Mouse (Mus musculus) forebrain, postnatal 0 days (tissue): ENCODE results near the gene Ets2. TPM values are rescaled to one million over a fixed set of nuclear protein-coding genes. Genes with fewer than 3 reads are reported as not detected.
"Not testable (repeated sequence)": the region's sequence is repeated elsewhere in the genome, so short reads cannot be mapped to it uniquely, and the experiment has no call there.

Experiments
- ATAC-seq: fragments of 200-750 bp; cut with Nextera tagmentation; 2 replicates; pipeline ENCODE4 v1.8.0; 2017; ENCODE audit warnings: mild to moderate bottlenecking, moderate library complexity
- DNase-seq: peaks from one replicate; pipeline ENCODE4 v3.0.0-alpha.2; 2015
- H3K27ac ChIP-seq: fragments of 300-500 bp; sonication (generic); 2 replicates; pipeline ENCODE4 v1.5.1; 2014; ENCODE audit warnings: low read depth, mild to moderate bottlenecking, antibody characterized with exemption, low read length, moderate library complexity, mixed read lengths
- H3K27me3 ChIP-seq: fragments of 300-500 bp; sonication (generic); 2 replicates; pipeline ENCODE4 v1.6.1; 2014; ENCODE audit warnings: mild to moderate bottlenecking, low read length, mixed read lengths; ENCODE audit not compliant: insufficient read depth
- H3K36me3 ChIP-seq: fragments of 300-500 bp; sonication (generic); 2 replicates; pipeline ENCODE4 v1.6.1; 2014; ENCODE audit warnings: mild to moderate bottlenecking, moderate library complexity; ENCODE audit not compliant: insufficient read depth
- H3K4me1 ChIP-seq: fragments of 300-500 bp; sonication (generic); 2 replicates; pipeline ENCODE4 v1.6.1; 2014; ENCODE audit warnings: antibody characterized with exemption; ENCODE audit not compliant: insufficient read depth
- H3K4me2 ChIP-seq: fragments of 300-500 bp; sonication (generic); 2 replicates; pipeline ENCODE4 v1.6.1; 2014; ENCODE audit warnings: low read depth, mild to moderate bottlenecking, moderate library complexity
- H3K4me3 ChIP-seq: fragments of 300-500 bp; sonication (generic); 2 replicates; pipeline ENCODE4 v1.5.1; 2014; ENCODE audit warnings: low read depth, low read length, mixed read lengths
- H3K9ac ChIP-seq: fragments of 300-500 bp; sonication (generic); 2 replicates; pipeline ENCODE4 v1.6.1; 2014; ENCODE audit warnings: mild to moderate bottlenecking
- H3K9me3 ChIP-seq: fragments of 300-500 bp; sonication (generic); 2 replicates; pipeline ENCODE4 v1.6.1; 2016; ENCODE audit warnings: low read length
- CTCF ChIP-seq: sonication (generic); IDR thresholded peaks from 2 replicates; pipeline ENCODE4 v1.5.1; 2016; ENCODE audit warnings: antibody characterized with exemption, control low read depth, low read depth
- WGBS: fragments of 180-500 bp; shearing (Covaris S2); extraction: QIAGEN DNeasy Blood & Tissue Kit; methylation state at CpG from one replicate; pipeline ENCODE4 v1.1.7; 2014; 5-methylcytosine and 5-hydroxymethylcytosine counted together
- polyA plus RNA-seq: library from polyadenylated mRNA; unstranded; fragments of >200 nt; fragmentation: Nextera tagmentation; extraction: Ambion mirVana; gene quantifications from 2 replicates; pipeline ENCODE4 v1.2.1, GENCODE M21; 2015
- total RNA-seq: library from RNA; depleted of rRNA; stranded (reverse); fragments of >200 nt; gene quantifications from 2 replicates; pipeline ENCODE4 v1.2.3, GENCODE M21; 2014

Gene Ets2
- total and polyA plus RNA-seq, 2 experiments from 2014 or later: 18.2 to 27.4 TPM

DNA sequence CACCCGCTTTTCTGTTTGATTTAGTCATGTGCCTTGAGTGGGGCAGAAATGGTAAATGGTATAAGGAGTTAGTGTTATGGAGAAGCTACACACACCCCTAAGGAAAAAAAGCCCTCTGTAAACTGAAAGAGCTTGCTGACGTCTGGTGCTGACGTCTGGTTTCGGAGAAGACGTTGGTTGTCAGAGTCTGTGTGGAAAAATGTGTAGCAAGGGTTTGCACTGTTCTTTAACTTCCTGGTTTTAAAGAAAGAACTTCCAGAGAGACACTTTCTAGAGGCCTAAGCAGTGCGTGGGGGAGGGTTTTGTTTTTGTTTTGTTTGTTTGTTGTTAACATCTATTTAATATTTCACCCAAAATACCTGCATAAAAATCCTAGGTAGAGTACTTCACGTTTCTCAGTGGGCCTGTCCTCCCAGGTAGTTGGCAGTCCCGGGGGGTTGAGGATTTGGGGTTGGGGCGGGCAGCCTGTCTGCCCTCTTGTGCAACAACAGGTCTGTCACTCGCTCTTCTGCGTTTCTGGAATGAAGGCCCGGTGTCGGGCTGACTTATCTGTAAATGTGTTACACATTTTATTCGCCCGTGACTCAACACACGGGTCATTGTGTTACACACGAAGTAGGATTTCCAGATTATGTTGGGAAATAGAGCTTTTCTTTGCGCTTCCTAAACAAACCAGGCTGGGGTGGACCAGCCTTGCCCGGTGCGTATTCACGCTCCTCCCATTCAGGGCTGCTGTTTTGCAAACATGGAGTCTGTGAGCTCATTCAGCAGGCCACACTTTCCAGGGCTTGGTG is 6.5 kb downstream of the Ets2 start:
- ATAC-seq: no peak
- no peak for TF ChIP-seq CTCF
- Histone ChIP-seq H3K27me3 (no peaks in the 10 kb centered on the region), H3K4me1 (0 out of 2 replicates have a peak, but pooled peaks cover 21% of the 10 kb centered on the region), H3K36me3 (peaks cover 34% of the 10 kb centered on the region), H3K27ac (no peak overlapping the region), H3K4me3 (no peak overlapping the region), H3K9me3 (no peaks in the 10 kb centered on the region), H3K9ac (no peak overlapping the region), H3K4me2 (no peak overlapping the region)
- DNase-seq: no peak
- WGBS: 74% methylated on average over 21 of the region's 21 CpGs

- Histone ChIP-seq H3K9ac (no peak overlapping the region), H3K27me3 (no peaks in the 10 kb centered on the region), H3K9me3 (no peaks in the 10 kb centered on the region), H3K4me2 (no peak overlapping the region), H3K36me3 (peaks cover 41% of the 10 kb centered on the region), H3K4me1 (0 out of 2 replicates have a peak, but pooled peaks cover 15% of the 10 kb centered on the region), H3K4me3 (no peak overlapping the region), H3K27ac (no peak overlapping the region)
- no peak for ATAC-seq
- DNase-seq: no peak
- no peak for TF ChIP-seq CTCF
- 70% methylated on average over 4 of the region's 4 CpGs for WGBS
Measured at GRCm38 (mm10) chr16:95709175-95709574, 7.3 kb downstream of the Ets2 start.

DNA sequence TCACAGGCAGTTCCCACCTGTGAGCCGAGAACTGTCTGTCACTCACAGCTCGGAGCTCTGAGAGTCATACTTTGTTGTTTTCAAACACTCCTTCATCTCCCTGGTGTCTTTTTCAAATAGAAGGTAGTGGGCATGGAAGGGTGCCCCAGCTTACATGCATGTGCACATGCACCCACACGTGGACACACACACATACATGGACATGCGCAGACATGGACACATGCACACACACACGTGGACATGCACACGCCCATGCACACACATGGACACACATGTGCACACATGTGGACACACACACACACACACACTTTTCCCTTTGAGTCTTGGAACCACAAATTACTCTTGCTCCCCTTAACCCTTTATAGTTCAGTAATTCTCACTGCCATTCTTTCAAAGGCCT is 8.3 kb downstream of the Ets2 start:
- ATAC-seq (no peak), DNase-seq (no peak)
- no peak overlapping the region for H3K9ac ChIP-seq
- no peaks in the 10 kb centered on the region for H3K9me3 ChIP-seq
- no peak overlapping the region for H3K4me2 ChIP-seq
- H3K27ac ChIP-seq: no peak overlapping the region
- no peak overlapping the region for H3K4me3 ChIP-seq
- peaks cover 51% of the 10 kb centered on the region for H3K36me3 ChIP-seq
- no peak for TF ChIP-seq CTCF
- no peaks in the 10 kb centered on the region for H3K27me3 ChIP-seq
- H3K4me1 ChIP-seq: 0 out of 2 replicates have a peak, but pooled peaks cover 6% of the 10 kb centered on the region
- 96% methylated on average over 6 of the region's 6 CpGs for WGBS

GRCm38 (mm10) chr16:95712121-95712520 is 10.2 kb downstream of the Ets2 start:
- TF ChIP-seq CTCF: no peak
- DNase-seq (no peak), ATAC-seq (no peak)
- H3K27ac ChIP-seq: no peak overlapping the region
- H3K4me1 ChIP-seq: no peaks in the 10 kb centered on the region
- no peak overlapping the region for H3K9ac ChIP-seq
- no peak overlapping the region for H3K4me3 ChIP-seq
- no peaks in the 10 kb centered on the region for H3K27me3 ChIP-seq
- 95% methylated on average over 10 of the region's 10 CpGs for WGBS
- H3K36me3 ChIP-seq: peaks cover 67% of the 10 kb centered on the region
- no peaks in the 10 kb centered on the region for H3K9me3 ChIP-seq
- H3K4me2 ChIP-seq: no peak overlapping the region

DNA sequence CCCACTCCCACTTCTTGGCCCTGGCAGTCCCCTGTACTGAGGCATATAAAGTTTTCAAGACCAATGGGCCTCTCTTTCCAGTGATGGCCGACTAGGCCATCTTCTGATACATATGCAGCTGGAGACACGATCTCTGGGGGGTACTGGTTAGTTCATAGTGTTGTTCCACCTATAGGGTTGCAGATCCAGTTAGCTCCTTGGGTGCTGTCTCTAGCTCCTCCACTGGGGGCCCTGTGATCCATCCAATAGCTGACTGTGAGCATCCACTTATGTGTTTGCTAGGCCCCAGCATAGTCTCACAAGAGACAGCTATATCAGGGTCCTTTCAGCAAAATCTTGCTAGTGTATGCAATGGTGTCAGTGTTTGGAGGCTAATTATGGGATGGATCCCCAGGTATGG is 11.2 kb downstream of the Ets2 start:
- not testable (repeated sequence) for H3K4me2 ChIP-seq, ATAC-seq, H3K4me3 ChIP-seq, H3K4me1 ChIP-seq, DNase-seq, H3K9ac ChIP-seq, H3K27me3 ChIP-seq, H3K9me3 ChIP-seq, H3K27ac ChIP-seq
- 81% methylated on average over 2 of the region's 2 CpGs for WGBS
- peaks cover 76% of the 10 kb centered on the region for H3K36me3 ChIP-seq

DNA sequence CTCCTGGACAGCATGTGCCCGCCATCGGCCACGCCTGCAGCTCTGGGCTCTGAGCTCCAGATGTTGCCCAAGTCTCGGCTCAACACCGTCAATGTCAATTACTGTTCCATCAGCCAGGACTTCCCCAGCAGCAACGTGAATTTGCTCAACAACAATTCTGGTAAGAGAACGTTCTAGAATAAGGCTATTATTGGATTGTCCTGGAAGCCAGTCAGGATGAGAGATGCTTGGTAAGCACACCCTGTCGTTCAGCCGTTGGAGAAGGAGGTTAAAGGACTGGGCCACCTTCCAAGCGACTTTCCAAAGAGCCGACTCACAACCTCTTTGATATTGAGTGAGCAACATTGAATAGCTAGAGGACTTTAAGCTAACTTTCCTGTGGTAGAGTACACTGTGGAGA is 13.2 kb downstream of the Ets2 start:
- Histone ChIP-seq H3K36me3 (peaks cover 85% of the 10 kb centered on the region), H3K9me3 (no peaks in the 10 kb centered on the region), H3K9ac (no peak overlapping the region), H3K27ac (no peak overlapping the region), H3K4me2 (no peak overlapping the region), H3K27me3 (no peaks in the 10 kb centered on the region), H3K4me3 (no peak overlapping the region), H3K4me1 (no peaks in the 10 kb centered on the region)
- ATAC-seq (no peak), DNase-seq (no peak)
- 92% methylated on average over 11 of the region's 11 CpGs for WGBS
- TF ChIP-seq CTCF: no peak

GRCm38 (mm10) chr16:95716061-95716706 is 14.3 kb downstream of the Ets2 start:
- Histone ChIP-seq H3K4me3 (no peak overlapping the region), H3K9ac (no peak overlapping the region), H3K36me3 (peaks cover 85% of the 10 kb centered on the region), H3K27ac (no peak overlapping the region), H3K9me3 (no peaks in the 10 kb centered on the region), H3K27me3 (no peaks in the 10 kb centered on the region), H3K4me2 (no peak overlapping the region), H3K4me1 (no peaks in the 10 kb centered on the region)
- ATAC-seq (no peak), DNase-seq (no peak)
- 92% methylated on average over 12 of the region's 12 CpGs for WGBS
- TF ChIP-seq CTCF: no peak
